Mouse (Mus musculus): ENCODE results near the gene Olfr816. TPM values are rescaled to one million over a fixed set of nuclear protein-coding genes. Genes with fewer than 3 reads are reported as not detected.
"Not testable (repeated sequence)": the region's sequence is repeated elsewhere in the genome, so short reads cannot be mapped to it uniquely, and the experiment has no call there.

Gene Olfr816
- not detected in 2 replicates for polyA plus RNA-seq (2015; fragmentation: Nextera tagmentation; extraction: Ambion mirVana)

GRCm38 (mm10) chr10:129915497-129915896, at the start of gene Olfr816:
Gene Olfr816 (minus strand): TSS chr10:129915597.
- no peak for ATAC-seq (ENCODE audit: extremely low read depth, insufficient number of reproducible peaks, low FRiP score, low TSS enrichment)
- Histone ChIP-seq H3K4me1 (no peaks in the 10 kb centered on the region), H3K4me2 (no peak within 1 kb of the TSS), H3K27me3 (replicated peaks) (no peaks in the 10 kb centered on the region), H3K27ac (replicated peaks) (no peak within 1 kb of the TSS), H3K36me3 (no peaks in the 10 kb centered on the region), H3K9me3 (no peaks in the 10 kb centered on the region), H3K9ac (no peak within 1 kb of the TSS), H3K4me3 (no peak within 1 kb of the TSS)
- WGBS: 51% methylated on average over 1 of the region's 1 CpGs

GRCm38 (mm10) chr10:129949000-129949399, 33.6 kb upstream of the Olfr816 start, which contains the start of gene Olfr818:
Gene Olfr818 (minus strand): TSS chr10:129949100.
- H3K4me2 ChIP-seq: no peak within 1 kb of the TSS
- no peaks in the 10 kb centered on the region for H3K27me3 ChIP-seq (replicated peaks)
- no peak for ATAC-seq (ENCODE audit: extremely low read depth, insufficient number of reproducible peaks, low FRiP score, low TSS enrichment)
- H3K4me1 ChIP-seq: no peaks in the 10 kb centered on the region
- no peaks in the 10 kb centered on the region for H3K9me3 ChIP-seq
- H3K9ac ChIP-seq: no peak within 1 kb of the TSS
- H3K27ac ChIP-seq (replicated peaks): no peak within 1 kb of the TSS
- H3K36me3 ChIP-seq: no peaks in the 10 kb centered on the region
- H3K4me3 ChIP-seq: no peak within 1 kb of the TSS
- WGBS: 84% methylated on average over 2 of the region's 2 CpGs

GRCm38 (mm10) chr10:129905767-129906166, 9.6 kb downstream of the Olfr816 start, which contains the start of gene Olfr815:
Gene Olfr815 (minus strand): TSS chr10:129905867.
- ATAC-seq (ENCODE audit: extremely low read depth, insufficient number of reproducible peaks, low FRiP score, low TSS enrichment); H3K9me3 ChIP-seq; H3K4me3 ChIP-seq; H3K27me3 ChIP-seq (replicated peaks); H3K27ac ChIP-seq (replicated peaks); H3K9ac ChIP-seq; H3K4me1 ChIP-seq; H3K36me3 ChIP-seq; H3K4me2 ChIP-seq: not testable (repeated sequence)
- WGBS: 53% methylated on average over 1 of the region's 1 CpGs

DNA sequence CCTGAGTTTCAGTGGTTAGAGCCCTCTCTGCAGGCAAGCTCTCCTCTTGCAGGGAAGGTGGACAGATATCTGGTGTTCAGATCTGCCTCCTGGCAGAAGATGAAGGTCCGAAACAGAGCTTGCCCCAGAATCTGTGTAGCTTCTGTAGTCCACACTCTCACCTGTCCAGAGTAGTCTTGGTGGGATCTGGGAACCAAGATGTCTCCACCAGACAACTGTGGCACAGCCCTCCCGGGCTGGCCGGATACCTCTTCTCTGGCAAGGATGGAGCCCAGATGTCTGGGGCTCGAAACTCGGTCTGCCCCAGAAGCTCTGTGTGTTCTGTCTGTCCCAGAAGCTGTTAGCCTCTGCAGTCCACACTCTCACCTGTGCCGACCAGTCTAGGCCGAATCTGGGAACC, 29.5 kb downstream of the Olfr816 start:
- Histone ChIP-seq H3K4me2 (no peak overlapping the region), H3K27ac (replicated peaks) (no peak overlapping the region), H3K27me3 (replicated peaks) (no peaks in the 10 kb centered on the region), H3K36me3 (no peaks in the 10 kb centered on the region), H3K4me1 (no peaks in the 10 kb centered on the region), H3K9ac (no peak overlapping the region), H3K9me3 (no peaks in the 10 kb centered on the region; the same call in 1 of the 2 replicates), H3K4me3 (no peak overlapping the region)
- ATAC-seq (ENCODE audit: extremely low read depth, insufficient number of reproducible peaks, low FRiP score, low TSS enrichment): no peak
- WGBS: 81% methylated on average over 7 of the region's 7 CpGs

DNA sequence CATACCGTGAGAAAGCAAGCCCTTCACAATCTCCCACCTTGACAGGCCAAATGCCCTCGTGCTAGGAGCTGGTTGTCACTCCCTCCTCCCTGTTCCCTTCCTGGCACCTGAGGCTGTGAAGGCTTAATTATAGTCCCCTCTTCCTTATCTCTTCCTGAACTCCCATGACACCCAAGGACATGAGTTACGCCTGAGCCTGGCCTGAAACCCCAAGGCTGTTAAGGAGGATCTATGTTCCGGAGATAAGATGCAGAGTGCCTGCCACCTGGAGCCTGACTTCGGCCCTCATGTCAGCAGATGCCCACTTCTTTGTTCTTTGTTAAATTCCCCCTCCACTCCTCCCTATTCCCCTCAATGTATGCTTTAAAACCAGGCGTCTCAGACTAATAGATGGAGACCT, 29.9 kb downstream of the Olfr816 start:
- not testable (repeated sequence) for H3K4me2 ChIP-seq; H3K4me1 ChIP-seq; H3K9ac ChIP-seq; ATAC-seq (ENCODE audit: extremely low read depth, insufficient number of reproducible peaks, low FRiP score, low TSS enrichment); H3K27ac ChIP-seq (replicated peaks); H3K36me3 ChIP-seq; H3K4me3 ChIP-seq; H3K27me3 ChIP-seq (replicated peaks); H3K9me3 ChIP-seq
- WGBS: 48% methylated on average over 6 of the region's 6 CpGs

GRCm38 (mm10) chr10:129879751-129880150, 35.6 kb downstream of the Olfr816 start, which contains the start of gene Olfr814:
Gene Olfr814 (minus strand): TSS chr10:129879851.
- not testable (repeated sequence) for H3K4me3 ChIP-seq; H3K4me1 ChIP-seq; H3K9me3 ChIP-seq; H3K9ac ChIP-seq; H3K27me3 ChIP-seq (replicated peaks); H3K27ac ChIP-seq (replicated peaks); ATAC-seq (ENCODE audit: extremely low read depth, insufficient number of reproducible peaks, low FRiP score, low TSS enrichment); H3K36me3 ChIP-seq; H3K4me2 ChIP-seq
- 45% methylated on average over 1 of the region's 1 CpGs for WGBS

Other genes starting within 250 kb of the Olfr816 start
- not detected in 2 replicates for gene Olfr801, start 241.7 kb downstream of the Olfr816 start, polyA plus RNA-seq (2015; fragmentation: Nextera tagmentation; extraction: Ambion mirVana)
- gene Olfr802, start 227.4 kb downstream of the Olfr816 start, polyA plus RNA-seq (2015; fragmentation: Nextera tagmentation; extraction: Ambion mirVana): not detected in 2 replicates
- not detected in 2 replicates for gene Olfr803, start 221.3 kb downstream of the Olfr816 start, polyA plus RNA-seq (2015; fragmentation: Nextera tagmentation; extraction: Ambion mirVana)
- not detected in 2 replicates for gene Olfr804, start 212.4 kb downstream of the Olfr816 start, polyA plus RNA-seq (2015; fragmentation: Nextera tagmentation; extraction: Ambion mirVana)
- gene Olfr805, start 186.2 kb downstream of the Olfr816 start, polyA plus RNA-seq (2015; fragmentation: Nextera tagmentation; extraction: Ambion mirVana): not detected in 2 replicates
- not detected in 2 replicates for gene Olfr806, start 173.7 kb downstream of the Olfr816 start, polyA plus RNA-seq (2015; fragmentation: Nextera tagmentation; extraction: Ambion mirVana)
- gene Olfr807, start 157.8 kb downstream of the Olfr816 start, polyA plus RNA-seq (2015; fragmentation: Nextera tagmentation; extraction: Ambion mirVana): not detected in 2 replicates
- not detected in 2 replicates for gene Olfr808, start 150.1 kb downstream of the Olfr816 start, polyA plus RNA-seq (2015; fragmentation: Nextera tagmentation; extraction: Ambion mirVana)
- gene Olfr809, start 141.0 kb downstream of the Olfr816 start, polyA plus RNA-seq (2015; fragmentation: Nextera tagmentation; extraction: Ambion mirVana): not detected in 2 replicates
- not detected in 2 replicates for gene Olfr810, start 120.7 kb downstream of the Olfr816 start, polyA plus RNA-seq (2015; fragmentation: Nextera tagmentation; extraction: Ambion mirVana)
- gene Olfr811, start 111.2 kb downstream of the Olfr816 start, polyA plus RNA-seq (2015; fragmentation: Nextera tagmentation; extraction: Ambion mirVana): not detected in 2 replicates
- not detected in 2 replicates for gene Olfr812, start 69.5 kb downstream of the Olfr816 start, polyA plus RNA-seq (2015; fragmentation: Nextera tagmentation; extraction: Ambion mirVana)
- not detected in 2 replicates for gene Olfr813, start 60.2 kb downstream of the Olfr816 start, polyA plus RNA-seq (2015; fragmentation: Nextera tagmentation; extraction: Ambion mirVana)
- gene Olfr814, start 35.7 kb downstream of the Olfr816 start, polyA plus RNA-seq (2015; fragmentation: Nextera tagmentation; extraction: Ambion mirVana): not detected in 2 replicates
- not detected in 2 replicates for gene Olfr815, start 9.7 kb downstream of the Olfr816 start, polyA plus RNA-seq (2015; fragmentation: Nextera tagmentation; extraction: Ambion mirVana)
- not detected in 2 replicates for gene Olfr818, start 33.5 kb upstream of the Olfr816 start, polyA plus RNA-seq (2015; fragmentation: Nextera tagmentation; extraction: Ambion mirVana)
- not detected in 2 replicates for gene Olfr819, start 51.7 kb upstream of the Olfr816 start, polyA plus RNA-seq (2015; fragmentation: Nextera tagmentation; extraction: Ambion mirVana)
- not detected in 2 replicates for gene Olfr247, start 60.5 kb upstream of the Olfr816 start, polyA plus RNA-seq (2015; fragmentation: Nextera tagmentation; extraction: Ambion mirVana)
- gene Gm10310, start 69.5 kb upstream of the Olfr816 start, polyA plus RNA-seq (2015; fragmentation: Nextera tagmentation; extraction: Ambion mirVana): not detected in 2 replicates
- not detected in 2 replicates for gene Olfr820, start 97.0 kb upstream of the Olfr816 start, polyA plus RNA-seq (2015; fragmentation: Nextera tagmentation; extraction: Ambion mirVana)
- not detected in 2 replicates for gene Olfr821, start 114.8 kb upstream of the Olfr816 start, polyA plus RNA-seq (2015; fragmentation: Nextera tagmentation; extraction: Ambion mirVana)
- gene Olfr822, start 155.6 kb upstream of the Olfr816 start, polyA plus RNA-seq (2015; fragmentation: Nextera tagmentation; extraction: Ambion mirVana): not detected in 2 replicates
- not detected in 2 replicates for gene Olfr823, start 199.8 kb upstream of the Olfr816 start, polyA plus RNA-seq (2015; fragmentation: Nextera tagmentation; extraction: Ambion mirVana)
- gene Olfr824, start 214.4 kb upstream of the Olfr816 start, polyA plus RNA-seq (2015; fragmentation: Nextera tagmentation; extraction: Ambion mirVana): not detected in 2 replicates

Data from heart, embryonic 13.5 days (tissue).